Mouse (Mus musculus) heart, postnatal 25 days (tissue): ENCODE data around the gene Aen. TPM values are rescaled to one million over a fixed set of nuclear protein-coding genes. Genes with fewer than 3 reads are reported as not detected.

Experiments used
- DNase-seq: peaks from one replicate; pipeline ENCODE4 v3.0.0; 2022; ENCODE audit warnings: low spot score
- intact Hi-C: fragments of 180-260 bp; cut with DNase I; formaldehyde crosslinking; loops from one replicate; pipeline ENCODE4 v1.15.1; 2025
- total RNA-seq, 2 experiments: library from RNA; stranded (reverse); gene quantifications; 2 replicates each; pipeline ENCODE4 v1.2.3; 2021

Aen gene
- total RNA-seq, result 10 to 100 TPM; 33.3 to 35.5 TPM

DNA sequence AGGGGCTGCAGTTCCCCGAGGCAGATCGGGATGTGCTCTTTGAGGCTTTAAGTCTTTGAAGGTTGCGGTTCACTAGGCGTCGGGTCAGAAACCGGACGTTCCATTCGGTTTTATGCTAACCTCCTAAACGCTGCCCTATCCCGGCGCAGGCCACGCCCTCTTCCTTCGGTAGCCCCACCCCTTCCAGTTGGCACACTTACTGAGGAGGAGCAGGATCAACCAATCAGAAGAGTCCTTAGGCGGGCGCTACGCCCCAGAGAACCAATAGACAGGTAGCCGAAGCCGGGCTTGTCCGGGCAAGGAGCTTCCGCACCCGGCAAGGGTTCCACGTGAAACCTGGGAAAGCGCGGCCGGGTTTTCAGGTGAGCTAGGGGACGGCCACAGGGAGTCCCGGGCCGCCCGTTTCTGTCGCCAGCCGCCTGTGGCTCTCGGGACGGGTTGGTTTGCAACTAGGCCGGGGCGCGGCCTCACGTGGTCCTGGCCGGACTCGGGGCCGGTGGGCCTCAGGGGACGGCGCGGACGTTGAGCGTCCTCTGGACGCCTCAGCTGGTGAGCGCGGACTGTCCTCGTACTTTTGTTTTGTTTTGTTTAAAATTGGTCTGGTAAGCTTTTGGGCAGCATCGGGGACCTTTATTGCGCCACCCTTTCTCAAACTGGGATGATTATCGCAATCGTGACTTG, at the start of gene Aen:
TSS of gene Aen (plus strand) at position 202 of the 681 bp plus-strand sequence.
- intact Hi-C loops, result no loop called here

DNA sequence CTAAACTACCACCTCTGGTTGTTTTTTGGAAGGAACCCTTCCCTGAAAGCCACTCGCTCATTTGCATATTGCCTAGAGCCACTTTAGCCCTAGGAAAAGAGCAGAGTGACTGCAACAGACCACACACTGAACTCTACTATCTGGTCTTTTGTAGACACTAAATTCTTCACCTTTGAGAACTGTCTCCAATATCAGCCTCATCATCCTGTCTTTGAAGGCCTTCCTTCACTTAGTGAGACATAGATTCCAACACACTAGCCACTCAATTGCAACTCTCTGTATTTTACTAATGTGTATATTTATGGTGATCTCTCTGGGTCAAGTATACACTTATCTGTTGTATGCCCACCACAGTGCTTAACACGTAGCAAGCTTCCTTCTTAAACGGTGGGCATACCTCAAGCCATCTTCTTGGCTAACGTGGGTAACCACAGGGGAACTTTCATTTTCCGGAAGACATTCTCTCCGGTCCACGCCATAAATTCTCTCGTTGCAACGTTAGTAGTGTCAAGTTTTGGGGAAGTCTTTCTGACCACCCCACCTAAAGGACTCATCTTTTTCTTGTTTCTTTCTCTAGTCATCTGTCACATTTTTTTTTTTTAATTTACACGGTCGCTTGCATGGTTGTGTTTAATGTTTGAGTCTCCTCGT, 49.5 kb upstream of the Aen start:
- intact Hi-C loops, result loop anchor here (2.0 kb wide), 2 partner anchors 45 to 51 kb away; no protein-coding TSS in a partner anchor
- DNase-seq, result no peak

More for the DNA sequence above, at the start of gene Aen:
- peak; percentile 97 for DNase-seq

DNA sequence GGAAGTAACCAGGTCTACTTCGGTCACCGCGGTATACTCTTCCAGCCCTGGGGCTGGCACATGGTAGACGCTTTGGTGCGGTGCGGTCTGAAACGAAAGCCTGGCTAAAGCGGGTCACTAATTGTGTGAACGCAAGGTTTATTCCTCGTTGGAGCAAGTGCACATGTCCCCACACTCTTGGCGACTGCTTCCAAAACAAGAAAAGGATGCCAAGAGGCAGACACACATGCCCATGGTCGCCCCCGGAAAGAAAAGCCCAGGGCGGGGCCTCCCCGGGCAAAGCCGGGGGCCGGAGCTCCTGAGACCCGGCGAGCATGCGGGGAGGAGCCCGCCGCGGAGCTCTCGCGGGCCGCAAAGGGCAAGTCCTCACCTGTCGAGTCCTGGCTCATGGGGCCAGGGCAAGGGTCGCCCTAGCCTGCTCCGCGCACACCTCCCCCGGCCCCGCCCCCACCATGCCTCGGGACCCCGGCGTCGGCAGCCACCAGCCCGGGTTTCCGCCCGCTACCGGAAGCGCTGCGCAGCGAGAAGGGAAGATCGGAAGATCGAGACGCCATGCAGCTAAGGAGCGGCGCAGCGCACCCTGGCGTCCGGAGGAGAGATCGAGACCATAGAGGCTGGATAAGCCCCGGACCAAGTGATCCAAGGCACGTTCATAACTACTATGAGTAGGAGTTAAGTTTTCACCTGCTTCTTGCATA, 48.8 kb upstream of the Aen start, which contains the start of gene Det1:
TSS of gene Det1 (minus strand) at position 527 of the 698 bp plus-strand sequence.
- peak; percentile 72 for DNase-seq
- intact Hi-C loops, result loop anchor here (2.0 kb wide), 2 partner anchors 44 to 52 kb away; no protein-coding TSS in a partner anchor

DNA sequence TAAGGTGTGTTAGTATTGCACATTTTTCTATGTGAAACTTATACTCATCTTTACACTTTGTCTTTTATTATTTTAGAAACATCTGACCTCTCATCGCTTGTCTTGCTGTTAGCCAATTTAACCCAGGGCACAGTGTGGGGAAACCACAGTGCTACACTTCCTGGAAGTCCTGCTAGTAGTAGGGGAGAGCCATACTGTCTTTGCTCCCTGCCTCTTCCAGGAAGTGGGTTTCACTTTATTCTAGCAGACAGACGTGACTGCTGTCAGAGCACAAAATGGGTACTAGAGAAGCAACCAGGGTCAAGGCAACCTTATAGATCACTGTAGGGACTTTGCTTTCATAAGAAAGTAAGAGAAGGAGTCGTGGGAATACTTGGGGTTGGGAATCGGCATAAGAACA, 41.6 kb upstream of the Aen start:
- no peak for DNase-seq
- intact Hi-C loops, result no loop called here

DNA sequence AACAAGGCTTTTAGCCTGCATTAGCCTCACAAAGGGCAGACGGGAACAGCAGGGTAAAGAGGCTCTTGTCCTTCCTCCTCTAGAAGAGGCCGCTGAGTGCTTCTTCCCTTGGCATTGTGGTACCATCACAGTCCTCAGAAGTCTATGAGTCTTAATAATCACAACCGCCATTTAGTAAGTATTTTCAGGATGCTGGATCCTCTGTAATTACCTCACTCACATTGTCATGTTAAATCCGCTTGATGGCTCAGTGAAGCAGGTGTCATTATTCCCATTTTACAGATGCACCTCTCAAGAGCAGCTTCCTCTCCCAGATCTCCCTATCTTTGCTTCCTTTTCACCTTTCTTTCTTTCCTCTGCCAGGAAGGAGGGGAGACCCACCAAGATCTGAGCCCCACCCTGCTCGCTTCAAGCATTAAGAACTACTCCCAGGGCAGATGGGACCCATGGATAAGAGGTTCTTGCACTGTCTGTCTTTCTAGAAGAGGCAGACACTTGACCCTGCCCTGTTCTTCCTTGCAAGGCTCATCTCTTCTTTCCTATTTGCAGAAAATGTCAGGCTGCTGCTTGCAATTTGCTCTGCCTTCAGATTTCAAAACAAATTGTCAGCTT, 40.5 kb upstream of the Aen start:
- intact Hi-C loops, result no loop called here
- no peak for DNase-seq

DNA sequence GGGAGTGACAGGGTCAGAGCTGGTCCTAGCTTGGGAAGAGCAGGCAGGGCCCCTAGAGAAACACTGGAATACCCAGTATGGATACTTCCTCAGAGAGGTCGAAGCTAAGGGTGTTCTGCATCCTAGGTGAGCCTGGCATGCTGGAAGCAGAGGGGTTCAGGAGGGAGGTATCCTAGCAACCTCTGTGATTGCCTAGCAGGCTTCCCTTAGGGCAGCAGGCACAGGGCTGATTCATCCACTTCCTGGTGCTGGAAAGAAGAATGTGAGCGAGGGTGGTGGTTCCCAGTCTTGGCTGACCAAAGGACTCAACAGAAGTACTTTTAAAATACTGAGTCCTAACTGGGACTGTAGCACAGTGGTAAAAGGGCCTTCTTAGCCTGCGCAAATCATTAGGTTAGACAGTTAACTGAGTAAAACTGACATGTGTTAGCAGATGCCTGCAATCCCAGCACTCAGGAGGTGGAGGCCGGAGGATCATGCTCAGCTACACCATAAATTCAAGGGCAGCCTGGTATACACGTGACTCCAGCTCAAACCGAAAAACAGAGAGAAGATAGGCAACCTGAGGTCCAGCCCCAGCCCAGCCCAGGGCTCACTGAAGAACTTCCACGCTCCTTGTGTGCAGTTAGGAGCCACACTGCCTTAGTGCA, 31.7 kb upstream of the Aen start:
- DNase-seq, result no peak
- intact Hi-C loops, result no loop called here

DNA sequence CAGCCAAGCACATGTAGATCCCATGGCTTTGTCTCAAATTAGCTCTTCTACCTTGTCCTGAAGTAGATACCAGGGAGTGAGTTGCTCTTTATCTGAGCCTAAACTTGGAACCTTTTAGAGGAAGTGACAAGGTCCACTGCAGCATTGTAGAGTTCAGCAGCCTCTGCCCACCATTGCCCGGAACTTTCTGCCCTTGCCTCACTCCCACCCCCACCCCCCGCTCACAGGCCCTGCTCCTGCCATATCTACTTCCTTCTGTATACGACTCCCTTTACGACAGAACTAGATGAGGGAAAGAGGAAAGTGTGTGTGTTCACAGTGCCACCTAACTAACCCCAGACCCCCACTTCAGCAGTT, 31.2 kb upstream of the Aen start:
- DNase-seq, result no peak
- intact Hi-C loops, result no loop called here

DNA sequence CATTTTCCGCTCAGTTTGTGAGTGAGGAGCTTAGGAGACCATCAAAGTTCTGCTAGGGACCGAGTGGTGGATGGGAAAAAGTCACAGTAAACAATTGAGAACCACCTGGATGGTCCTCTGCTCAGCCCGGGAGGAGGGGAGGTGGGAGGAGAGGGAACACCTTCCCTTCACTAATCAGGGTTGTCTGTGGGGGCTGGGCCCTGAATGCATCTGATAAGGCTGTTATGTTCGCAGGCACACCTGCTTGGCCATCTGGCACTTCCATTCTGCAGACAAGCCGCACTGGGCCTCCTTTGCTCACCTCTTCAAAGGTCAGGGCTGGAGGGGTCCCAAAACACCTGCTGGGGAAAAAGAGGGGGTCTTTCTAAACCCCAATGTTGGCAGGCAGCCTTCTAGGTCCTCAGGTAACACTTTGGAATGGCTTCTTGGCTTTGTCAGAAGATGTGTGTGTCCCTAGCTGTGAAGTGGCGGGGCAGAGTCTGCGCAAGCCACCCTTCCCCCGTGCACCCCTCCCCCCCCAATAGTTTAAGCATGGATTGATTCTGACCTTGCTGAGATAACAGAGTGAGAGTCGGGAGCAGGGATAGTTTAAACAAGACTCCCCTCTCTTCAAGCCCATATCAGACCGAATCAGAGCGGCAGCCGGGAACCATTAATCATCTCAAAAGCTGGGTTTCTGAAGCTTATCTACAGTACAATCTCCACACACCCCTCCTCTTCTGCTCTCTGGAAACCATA, 30.3 kb upstream of the Aen start:
- intact Hi-C loops, result no loop called here

DNA sequence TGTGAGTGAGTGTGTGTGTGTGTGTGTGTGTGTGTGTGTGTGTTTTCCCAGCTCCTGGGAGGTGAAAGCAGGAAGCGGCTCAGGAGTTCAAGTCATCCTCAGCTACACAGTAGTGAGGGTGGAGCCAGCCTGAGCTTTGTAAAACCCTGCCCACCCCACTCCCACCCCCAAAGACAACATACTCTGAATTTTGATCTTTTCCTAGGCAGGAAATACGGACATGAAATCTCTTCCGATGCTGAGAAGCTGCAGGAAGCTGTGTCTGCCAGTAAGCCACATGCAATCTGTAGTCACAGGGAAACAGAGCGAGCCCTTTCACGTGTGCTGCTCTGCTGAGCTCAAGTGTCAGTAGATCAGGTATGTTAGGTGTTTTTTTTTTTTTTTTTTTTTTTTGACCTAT, 26.9 kb upstream of the Aen start:
- intact Hi-C loops, result no loop called here
- no peak for DNase-seq

More for the DNA sequence above, 30.3 kb upstream of the Aen start:
- no peak for DNase-seq

DNA sequence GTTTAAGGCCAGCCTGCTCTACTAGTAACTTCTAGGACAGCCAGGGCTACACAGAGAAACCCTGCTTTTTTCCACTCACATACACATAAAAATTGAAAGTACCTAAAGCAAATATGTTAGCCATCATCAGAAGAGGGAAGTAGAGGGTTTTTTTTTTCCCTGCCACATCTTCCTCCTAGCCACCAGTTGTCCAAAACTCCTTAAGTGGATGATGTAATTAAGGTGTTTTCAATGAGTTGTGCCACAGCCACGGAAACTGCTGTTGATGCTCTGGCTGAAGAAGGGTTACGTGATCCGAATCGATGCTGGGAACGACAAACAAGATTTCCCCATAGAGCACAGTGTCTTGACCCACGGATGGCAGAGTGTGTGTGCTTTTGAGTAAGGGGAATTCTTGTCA, 23.3 kb upstream of the Aen start:
- intact Hi-C loops, result no loop called here
- DNase-seq, result no peak

DNA sequence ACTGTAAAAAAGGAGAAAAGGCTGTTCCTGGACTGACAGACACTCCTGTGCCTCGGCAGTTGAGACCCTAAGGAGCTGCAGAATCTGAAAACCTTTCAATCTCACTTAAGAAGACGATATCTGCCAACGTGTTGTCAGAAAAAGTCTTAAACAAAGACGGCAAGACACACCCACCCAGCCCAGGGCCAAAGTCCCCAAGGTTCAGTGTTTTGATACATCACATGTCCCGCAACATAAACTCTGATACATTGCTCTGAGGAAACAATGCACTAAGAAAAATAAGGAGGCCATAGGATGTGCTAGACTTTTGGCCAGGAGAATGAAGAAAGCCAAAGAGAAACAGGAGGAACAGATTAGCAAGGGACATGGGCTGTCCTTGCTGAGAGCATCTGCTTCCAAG, 22.8 kb upstream of the Aen start:
- DNase-seq, result no peak
- intact Hi-C loops, result no loop called here

DNA sequence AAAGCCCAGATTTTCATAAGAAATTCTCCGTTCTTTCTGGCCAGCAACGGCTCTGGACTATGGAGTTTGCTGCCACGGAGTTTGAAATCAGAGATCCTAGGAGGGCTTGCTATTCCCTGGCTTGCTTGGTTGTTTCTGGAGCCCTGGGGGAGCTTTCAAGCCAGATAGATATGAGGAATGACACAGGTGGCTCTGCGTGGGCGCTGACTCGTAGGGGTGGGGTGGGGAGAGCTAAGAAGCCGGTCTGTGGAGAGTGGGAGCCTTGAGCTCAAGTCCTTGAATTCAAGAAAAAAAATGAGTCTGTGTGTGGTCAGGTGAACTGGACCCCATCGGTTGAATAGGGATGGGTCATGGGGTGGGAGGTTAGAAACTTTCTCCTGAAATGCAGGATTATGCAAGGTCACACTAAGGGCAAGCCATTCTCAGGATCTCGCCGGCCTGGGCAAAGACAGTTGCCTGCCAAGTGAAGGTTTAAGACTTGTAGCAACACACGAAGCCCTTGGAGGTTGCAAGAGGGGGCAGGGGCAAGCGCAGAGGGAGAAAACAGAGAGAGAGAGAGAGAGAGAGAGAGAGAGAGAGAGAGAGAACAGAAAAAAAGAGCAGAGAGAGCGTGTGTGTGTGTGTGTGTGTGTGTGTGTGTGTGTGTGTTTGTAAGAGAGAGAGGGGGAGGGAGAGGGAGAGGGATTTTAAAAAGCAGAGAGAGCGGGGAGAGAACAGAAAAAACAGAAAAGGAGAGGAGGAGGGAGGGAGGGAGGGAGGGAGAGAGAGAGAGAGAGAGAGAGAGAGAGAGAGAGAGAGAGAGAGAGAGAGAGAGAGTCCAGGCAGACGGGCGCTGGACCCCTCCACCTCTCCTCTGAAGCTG, 13.8 kb upstream of the Aen start:
- no peak for DNase-seq
- intact Hi-C loops, result no loop called here

DNA sequence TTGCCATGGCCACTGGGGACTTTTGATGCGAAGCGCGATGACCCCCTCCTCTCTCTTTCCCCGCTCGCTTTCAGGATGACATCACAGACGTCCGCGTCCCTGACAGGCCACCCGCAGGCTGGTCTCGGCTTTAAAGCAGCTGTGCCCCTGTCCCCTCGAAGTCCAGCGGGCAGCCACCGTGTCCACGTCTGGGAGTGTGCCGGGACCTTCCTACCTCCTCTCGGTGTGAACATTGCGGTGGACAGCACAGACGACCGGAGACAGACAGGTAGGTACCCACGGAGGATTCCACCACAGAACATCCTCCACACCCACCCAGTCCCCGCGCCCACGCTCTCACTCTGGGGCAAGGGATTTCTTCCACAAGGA, 13.2 kb upstream of the Aen start:
- intact Hi-C loops, result no loop called here
- DNase-seq, result no peak

DNA sequence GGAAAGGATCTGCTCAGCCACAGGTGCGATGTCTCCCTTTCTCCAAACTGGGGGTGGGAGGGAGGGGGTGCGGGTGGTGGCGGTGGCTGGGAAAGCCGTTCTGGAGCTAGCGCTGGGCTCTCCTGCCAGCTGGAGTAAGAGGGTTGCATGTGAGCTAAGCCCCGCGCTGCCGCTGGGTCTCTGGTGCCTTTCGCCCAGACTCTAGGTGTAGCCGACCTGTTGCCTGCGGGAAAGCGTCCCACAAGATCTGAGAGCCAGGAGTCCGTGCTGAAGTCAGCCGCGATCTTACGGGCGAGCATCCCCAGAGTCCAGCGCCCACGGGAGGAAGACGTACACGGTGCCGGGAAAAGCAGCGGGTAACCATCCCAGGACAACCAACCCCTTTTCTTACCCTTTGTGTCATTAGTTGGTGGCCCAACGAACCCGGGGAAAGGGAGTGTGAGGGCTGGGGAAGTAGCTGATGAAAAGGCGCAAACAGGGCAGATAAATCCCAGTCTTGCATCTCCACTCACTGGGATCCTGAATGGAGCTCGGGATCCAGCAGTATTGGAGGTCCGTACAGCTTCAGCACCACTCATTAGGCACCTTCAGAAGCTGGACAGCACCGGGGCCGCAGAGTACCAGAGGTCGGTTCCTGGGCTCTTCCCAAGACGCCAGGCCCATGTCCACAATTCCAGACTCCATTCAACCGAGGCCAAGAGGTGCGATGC, 12.5 kb upstream of the Aen start:
- intact Hi-C loops, result no loop called here

DNA sequence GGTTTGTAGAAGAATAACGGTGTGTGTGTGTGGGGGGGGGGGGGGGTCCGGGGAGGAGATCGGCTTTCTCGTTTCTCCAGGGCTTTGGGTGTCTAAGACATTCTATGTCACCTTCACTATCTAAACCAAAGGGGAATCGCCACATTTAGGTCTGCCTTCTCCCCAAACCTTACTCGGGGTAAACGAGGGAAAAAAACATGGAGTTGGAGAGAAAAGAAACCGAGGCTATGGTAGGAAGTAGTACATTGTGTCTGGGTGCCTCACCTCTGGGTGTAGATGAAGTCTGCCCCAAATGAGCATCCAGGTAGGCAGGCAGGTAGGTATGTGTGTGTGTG, 12.0 kb upstream of the Aen start:
- DNase-seq, result no peak
- intact Hi-C loops, result no loop called here

More for the DNA sequence above, 12.5 kb upstream of the Aen start:
- DNase-seq, result no peak

DNA sequence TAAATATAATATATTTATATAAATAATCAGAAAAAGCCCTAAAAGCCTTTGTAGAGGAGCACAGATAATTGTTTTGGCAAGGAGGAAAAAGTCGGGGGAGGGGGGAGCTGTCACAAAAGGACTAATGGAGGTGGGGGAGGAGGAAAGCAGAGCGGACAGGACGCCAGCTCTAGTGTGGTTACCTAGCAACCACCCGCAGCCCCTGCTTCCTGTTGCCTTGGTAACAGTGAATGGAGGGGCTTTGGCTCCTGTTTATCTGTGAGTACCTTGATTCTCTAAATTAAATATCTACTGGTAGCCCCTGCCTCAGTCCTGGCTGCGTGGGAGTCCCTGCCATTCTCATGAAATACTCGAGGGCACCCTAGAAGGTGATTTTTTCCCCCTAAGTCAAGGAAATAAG, 11.5 kb upstream of the Aen start:
- DNase-seq, result no peak
- intact Hi-C loops, result no loop called here

DNA sequence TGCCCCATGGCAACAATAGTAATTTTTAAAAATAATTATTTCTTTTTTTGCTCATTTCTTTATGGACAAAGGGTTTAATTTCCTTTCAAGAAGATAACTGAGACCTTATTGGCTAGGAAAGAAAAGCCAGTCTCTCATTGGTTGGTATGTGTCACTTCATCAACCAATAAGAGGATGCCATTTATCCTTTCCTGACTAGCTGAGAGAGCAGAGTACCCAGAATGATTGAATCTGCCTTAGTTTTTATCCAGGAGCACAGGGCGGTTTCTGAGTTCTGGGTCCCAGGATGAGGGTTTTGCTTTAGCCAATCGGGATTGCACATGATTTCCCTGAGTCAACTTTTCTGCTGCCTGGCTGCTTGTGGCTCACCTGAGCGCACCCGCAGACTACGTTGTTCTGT, 10.2 kb upstream of the Aen start:
- intact Hi-C loops, result no loop called here
- DNase-seq, result no peak

DNA sequence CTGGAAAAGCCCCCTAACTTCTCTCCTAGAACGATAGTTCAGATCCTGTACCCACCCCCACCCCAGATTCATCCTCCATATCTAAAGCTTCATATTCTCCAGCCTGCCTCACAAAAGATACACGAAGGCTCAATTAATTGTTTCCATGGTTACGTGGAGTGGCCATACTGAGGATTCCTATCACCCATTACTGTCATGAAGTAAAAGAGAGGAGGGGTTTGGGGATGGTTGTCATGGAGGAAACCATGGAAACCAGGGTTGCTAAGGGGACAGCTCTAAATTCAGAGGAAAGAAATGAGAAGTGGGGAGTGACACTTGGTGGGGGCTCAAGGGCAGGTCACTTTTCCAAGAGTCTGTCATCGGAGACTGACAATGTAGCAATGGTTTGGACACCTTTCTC, 9.2 kb upstream of the Aen start:
- intact Hi-C loops, result no loop called here

More for the DNA sequence above, 9.2 kb upstream of the Aen start:
- no peak for DNase-seq
